Mouse (Mus musculus): ENCODE measurements around the gene Hras. TPM values are rescaled to one million over a fixed set of nuclear protein-coding genes. Genes with fewer than 3 reads are reported as not detected.

Hras gene
- polyA plus RNA-seq, 1 experiment from 2014 or later, result 118 TPM

GRCm38 (mm10) chr7:141219558-141220099 lies 25.8 kb upstream of the Hras start:
- Histone ChIP-seq H3K27me3 (no peaks in the 10 kb centered on the region), H3K27ac (no peak overlapping the region), H3K4me2 (no peak overlapping the region), H3K4me3 (no peak overlapping the region), H3K9me3 (no peaks in the 10 kb centered on the region), H3K4me1 (replicated peaks) (peaks cover 47% of the 10 kb centered on the region), H3K36me3 (peaks cover 18% of the 10 kb centered on the region), H3K9ac (no peak overlapping the region)
- WGBS, result 94% methylated on average over 1 of the region's 1 CpGs
- no peak for ATAC-seq (ENCODE audit: low FRiP score)

DNA sequence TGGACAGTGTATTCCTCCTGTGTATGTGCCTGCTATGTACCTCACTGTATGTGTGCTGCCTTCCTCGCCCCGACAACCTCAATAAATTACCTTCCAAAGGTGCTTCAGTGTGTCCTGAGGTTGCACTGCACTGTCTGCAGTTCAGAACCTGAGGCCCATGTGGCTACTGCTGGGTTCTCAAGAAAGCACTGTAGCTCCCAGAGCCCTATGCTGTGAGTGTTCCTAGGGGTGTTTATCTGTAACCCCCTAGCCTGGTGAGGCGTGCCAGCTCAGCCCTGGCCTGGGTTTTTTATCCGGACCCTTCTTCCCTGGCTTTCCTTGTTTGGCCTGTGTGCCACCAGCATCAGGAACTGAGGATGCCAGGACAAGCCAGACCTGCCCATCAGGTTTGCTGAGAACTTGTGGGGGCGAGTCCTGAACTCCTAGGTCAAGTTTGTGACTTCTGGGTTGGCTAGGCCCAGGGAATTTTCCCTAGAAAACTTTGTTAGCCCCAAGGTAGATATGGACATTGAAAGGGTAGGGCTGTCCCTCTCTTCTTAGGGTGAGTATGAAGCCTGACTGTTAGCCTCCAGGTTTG lies 24.8 kb upstream of the Hras start:
- 93% methylated on average over 5 of the region's 5 CpGs for WGBS
- peaks cover 50% of the 10 kb centered on the region for H3K4me1 ChIP-seq (replicated peaks)

GRCm38 (mm10) chr7:141218141-141218540 lies 24.3 kb upstream of the Hras start:
- H3K4me1 ChIP-seq (replicated peaks), result peaks cover 50% of the 10 kb centered on the region
- 83% methylated on average over 3 of the region's 3 CpGs for WGBS
- H3K9ac ChIP-seq, result 0 out of 2 replicates have a peak overlapping the region, but pooled peaks have one; percentile 24
- no peaks in the 10 kb centered on the region for H3K9me3 ChIP-seq
- H3K36me3 ChIP-seq, result peaks cover 18% of the 10 kb centered on the region
- no peak overlapping the region for H3K27ac ChIP-seq
- no peak overlapping the region for H3K4me2 ChIP-seq
- H3K27me3 ChIP-seq, result no peaks in the 10 kb centered on the region
- no peak for ATAC-seq (ENCODE audit: low FRiP score)
- no peak overlapping the region for H3K4me3 ChIP-seq

More for the DNA sequence above, 24.8 kb upstream of the Hras start:
- no peak overlapping the region for H3K27ac ChIP-seq
- H3K4me2 ChIP-seq, result no peak overlapping the region
- H3K27me3 ChIP-seq, result no peaks in the 10 kb centered on the region
- no peak for ATAC-seq (ENCODE audit: low FRiP score)
- 0 out of 2 replicates have a peak overlapping the region, but pooled peaks have one; percentile 24 for H3K9ac ChIP-seq
- no peaks in the 10 kb centered on the region for H3K9me3 ChIP-seq
- H3K36me3 ChIP-seq, result peaks cover 18% of the 10 kb centered on the region
- no peak overlapping the region for H3K4me3 ChIP-seq

- Histone ChIP-seq H3K27me3 (no peaks in the 10 kb centered on the region), H3K9ac (peak overlapping the region; percentile 26; the same call in 1 of the 2 replicates), H3K4me1 (replicated peaks) (peaks cover 46% of the 10 kb centered on the region), H3K27ac (no peak overlapping the region), H3K4me2 (no peak overlapping the region), H3K4me3 (no peak overlapping the region), H3K9me3 (no peaks in the 10 kb centered on the region), H3K36me3 (peaks cover 18% of the 10 kb centered on the region)
- ATAC-seq (ENCODE audit: low FRiP score), result no peak
- 94% methylated on average over 17 of the region's 17 CpGs for WGBS
These were observed 23.7 kb upstream of the Hras start for GRCm38 (mm10) chr7:141217343-141218013.

- Histone ChIP-seq H3K4me3 (peak overlapping the region; percentile 74), H3K36me3 (peaks cover 18% of the 10 kb centered on the region), H3K9me3 (no peaks in the 10 kb centered on the region), H3K4me2 (peak overlapping the region; percentile 92), H3K4me1 (replicated peaks) (peaks cover 40% of the 10 kb centered on the region), H3K9ac (peak overlapping the region; percentile 74; the same call in 1 of the 2 replicates), H3K27ac (no peak overlapping the region), H3K27me3 (no peaks in the 10 kb centered on the region)
- no peak for ATAC-seq (ENCODE audit: low FRiP score)
- WGBS, result 92% methylated on average over 11 of the region's 11 CpGs
These were observed 23.1 kb upstream of the Hras start for GRCm38 (mm10) chr7:141216894-141217293.

DNA sequence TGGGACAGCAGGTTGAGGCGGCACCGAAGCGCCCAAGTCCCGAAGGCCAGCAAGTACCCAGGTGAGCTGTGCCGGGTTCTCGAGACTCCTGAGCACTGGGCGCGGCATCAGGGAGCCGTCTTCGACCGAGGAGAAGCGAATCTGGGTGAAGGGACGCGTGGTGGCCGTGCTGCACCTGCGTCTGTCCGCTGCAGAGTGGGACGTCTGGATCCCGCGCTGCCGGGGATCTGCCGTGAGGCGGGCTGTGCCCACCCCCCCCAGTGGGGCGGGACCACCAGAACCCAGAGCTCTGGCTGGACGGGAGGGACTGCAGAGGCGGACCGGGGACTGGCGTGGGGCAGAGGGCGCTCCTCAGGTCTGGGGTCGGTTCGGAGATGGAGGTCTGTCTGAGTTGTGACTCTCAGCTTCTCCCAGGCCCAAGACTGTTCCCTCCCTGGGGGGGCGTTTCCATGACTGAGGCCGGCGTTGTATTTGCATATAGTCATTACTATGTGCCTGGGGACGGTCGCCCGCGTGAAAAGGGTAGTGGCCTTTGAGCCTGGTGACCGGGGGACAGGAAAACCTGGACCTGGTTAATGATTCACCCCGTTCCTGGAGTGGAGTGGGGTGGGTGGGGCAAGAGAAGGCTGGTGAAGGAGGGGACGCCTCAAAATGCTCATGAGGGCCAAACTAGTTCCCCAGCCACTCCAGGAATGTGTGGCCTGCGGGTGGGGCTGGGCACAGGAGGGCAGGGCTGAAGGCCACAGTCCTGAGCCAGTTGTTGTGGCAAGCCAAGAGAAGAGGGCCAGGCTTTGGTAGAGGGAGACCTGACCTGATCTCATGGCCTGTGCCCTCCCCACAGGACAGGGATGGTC lies 22.3 kb upstream of the Hras start:
- H3K27me3 ChIP-seq, result no peaks in the 10 kb centered on the region
- ATAC-seq (ENCODE audit: low FRiP score), result peak; percentile 69
- H3K4me2 ChIP-seq, result peak overlapping the region; percentile 92
- H3K9ac ChIP-seq, result peak overlapping the region; percentile 74
- peak overlapping the region; percentile 90 for H3K27ac ChIP-seq
- WGBS, result under 1% methylated on average over 42 of the region's 42 CpGs
- no peaks in the 10 kb centered on the region for H3K9me3 ChIP-seq
- H3K4me1 ChIP-seq (replicated peaks), result peaks cover 34% of the 10 kb centered on the region
- H3K36me3 ChIP-seq, result peaks cover 18% of the 10 kb centered on the region
- H3K4me3 ChIP-seq, result peak overlapping the region; percentile 74

GRCm38 (mm10) chr7:141215101-141215879 lies 21.5 kb upstream of the Hras start, which contains the start of gene Rassf7:
Gene Rassf7, plus strand, starts transcription at chr7:141215860.
- peaks cover 18% of the 10 kb centered on the region for H3K36me3 ChIP-seq
- H3K27ac ChIP-seq, result peak within 1 kb of the TSS; percentile 90
- H3K27me3 ChIP-seq, result no peaks in the 10 kb centered on the region
- peaks cover 27% of the 10 kb centered on the region for H3K4me1 ChIP-seq (replicated peaks)
- peak; percentile 95 for ATAC-seq (ENCODE audit: low FRiP score)
- under 1% methylated on average over 41 of the region's 41 CpGs for WGBS
- peak within 1 kb of the TSS; percentile 74 for H3K9ac ChIP-seq
- H3K4me3 ChIP-seq, result peak within 1 kb of the TSS; percentile 74
- no peaks in the 10 kb centered on the region for H3K9me3 ChIP-seq
- H3K4me2 ChIP-seq, result peak within 1 kb of the TSS; percentile 92

DNA sequence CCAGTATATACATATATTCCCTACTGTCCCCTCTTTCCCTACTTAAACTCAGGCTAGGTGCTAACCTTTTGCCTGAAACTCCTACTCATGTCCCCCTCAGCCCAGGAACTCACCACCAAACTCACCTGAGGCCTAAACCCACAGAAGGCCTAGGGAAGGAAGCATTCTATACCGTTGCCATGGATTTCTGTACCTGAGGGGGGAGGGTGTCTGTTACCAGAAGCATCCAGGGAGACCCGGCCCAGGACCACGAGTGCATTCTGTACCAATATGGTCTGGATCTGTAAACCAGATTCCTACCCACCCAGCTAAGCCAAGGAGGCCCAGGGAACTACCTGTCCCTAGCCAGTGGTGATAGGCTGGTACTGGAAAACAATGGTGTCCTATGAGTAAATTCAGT lies 20.5 kb upstream of the Hras start:
- ATAC-seq (ENCODE audit: low FRiP score), result no peak
- Histone ChIP-seq H3K4me3 (no peak overlapping the region), H3K9ac (no peak overlapping the region), H3K4me1 (replicated peaks) (peaks cover 27% of the 10 kb centered on the region), H3K27me3 (no peaks in the 10 kb centered on the region), H3K27ac (peak overlapping the region; percentile 35; the same call in 1 of the 2 replicates), H3K4me2 (no peak overlapping the region), H3K9me3 (no peaks in the 10 kb centered on the region), H3K36me3 (peaks cover 18% of the 10 kb centered on the region)
- WGBS, result 81% methylated on average over 3 of the region's 3 CpGs

- Histone ChIP-seq H3K27me3 (no peaks in the 10 kb centered on the region), H3K4me1 (replicated peaks) (peaks cover 27% of the 10 kb centered on the region), H3K27ac (peak within 1 kb of the TSS; percentile 90), H3K9me3 (no peaks in the 10 kb centered on the region), H3K4me2 (peak within 1 kb of the TSS; percentile 92), H3K36me3 (peaks cover 14% of the 10 kb centered on the region; the same call in 1 of the 2 replicates), H3K4me3 (peak within 1 kb of the TSS; percentile 74), H3K9ac (peak within 1 kb of the TSS; percentile 74)
- no peak for ATAC-seq (ENCODE audit: low FRiP score)
- 94% methylated on average over 11 of the region's 11 CpGs for WGBS
These were observed 19.9 kb upstream of the Hras start, which contains the start of gene Lmntd2 for GRCm38 (mm10) chr7:141213605-141214235. Gene Lmntd2, minus strand, starts transcription at chr7:141214080.

- WGBS, result 89% methylated on average over 3 of the region's 3 CpGs
These were observed 19.3 kb upstream of the Hras start for GRCm38 (mm10) chr7:141213133-141213532.

DNA sequence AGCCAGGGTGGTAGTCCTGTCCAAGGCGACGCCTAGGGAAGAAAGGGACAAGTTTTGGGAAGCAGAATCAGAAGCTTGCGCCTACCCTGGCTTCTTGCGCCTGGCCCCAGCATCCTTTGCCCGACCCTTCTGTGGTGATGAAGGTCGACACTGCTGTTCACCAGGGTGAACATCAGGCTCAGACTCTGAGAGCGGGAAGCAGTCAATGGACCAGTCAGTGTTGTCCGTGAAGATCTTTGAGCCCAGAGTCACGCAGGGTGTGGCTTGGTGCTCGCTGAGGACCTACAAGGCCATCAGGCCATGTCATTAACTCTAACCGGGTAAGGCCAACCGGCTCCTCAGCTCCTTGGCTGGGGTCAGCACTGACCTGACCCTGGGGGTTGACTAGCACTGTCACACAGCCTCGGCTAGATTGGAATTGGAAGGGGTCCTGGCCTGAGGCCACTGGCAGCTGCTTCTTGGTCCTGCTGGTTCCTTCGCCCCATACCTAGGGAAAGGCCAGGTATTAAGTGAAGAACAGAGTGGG lies 16.9 kb upstream of the Hras start:
- H3K36me3 ChIP-seq, result no peaks in the 10 kb centered on the region
- H3K4me3 ChIP-seq, result no peak overlapping the region
- H3K27me3 ChIP-seq, result no peaks in the 10 kb centered on the region
- H3K27ac ChIP-seq, result no peak overlapping the region
- H3K4me2 ChIP-seq, result no peak overlapping the region
- peaks cover 10% of the 10 kb centered on the region for H3K4me1 ChIP-seq (replicated peaks)
- no peak for ATAC-seq (ENCODE audit: low FRiP score)
- H3K9me3 ChIP-seq, result no peaks in the 10 kb centered on the region
- 87% methylated on average over 14 of the region's 14 CpGs for WGBS
- no peak overlapping the region for H3K9ac ChIP-seq

More at GRCm38 (mm10) chr7:141213133-141213532, 19.3 kb upstream of the Hras start:
- Histone ChIP-seq H3K27ac (no peak overlapping the region), H3K9me3 (no peaks in the 10 kb centered on the region), H3K4me3 (no peak overlapping the region), H3K27me3 (no peaks in the 10 kb centered on the region), H3K4me1 (replicated peaks) (peaks cover 27% of the 10 kb centered on the region), H3K4me2 (no peak overlapping the region), H3K9ac (no peak overlapping the region), H3K36me3 (0 out of 2 replicates have a peak, but pooled peaks cover 9% of the 10 kb centered on the region)
- no peak for ATAC-seq (ENCODE audit: low FRiP score)

Measured in hindbrain, embryonic 13.5 days (tissue).